Mouse (Mus musculus) ES-Bruce4 (cell line): ENCODE measurements around the gene Fli1.

ENCODE experiments used
- CTCF ChIP-seq: IDR thresholded peaks from one replicate; pipeline ENCODE4 v1.8.1; 2011; ENCODE audit warnings: low read depth, low read length
- EP300 ChIP-seq: IDR thresholded peaks from 2 replicates; pipeline ENCODE4 v1.6.1; 2011; ENCODE audit warnings: low read depth, low read length; ENCODE audit not compliant: insufficient read depth
- POLR2A ChIP-seq: IDR thresholded peaks from one replicate; pipeline ENCODE4 v1.8.1; 2011; ENCODE audit warnings: low read length; ENCODE audit not compliant: insufficient read depth

GRCm38 (mm10) chr9:32392716-32393115 lies 149.9 kb downstream of the Fli1 start:
- TF ChIP-seq CTCF (no peak), POLR2A (no peak), EP300 (no peak)
